Mouse (Mus musculus): ENCODE results near the gene Erbin. TPM values are rescaled to one million over a fixed set of nuclear protein-coding genes. Genes with fewer than 3 reads are reported as not detected.

The Erbin gene
- total RNA-seq, 2 experiments from 2014 or later, result 60.3 to 61.9 TPM

- DNase-seq, result no peak
Measured at GRCm38 (mm10) chr13:103806210-103806851, 114.0 kb downstream of the Erbin start.

DNA sequence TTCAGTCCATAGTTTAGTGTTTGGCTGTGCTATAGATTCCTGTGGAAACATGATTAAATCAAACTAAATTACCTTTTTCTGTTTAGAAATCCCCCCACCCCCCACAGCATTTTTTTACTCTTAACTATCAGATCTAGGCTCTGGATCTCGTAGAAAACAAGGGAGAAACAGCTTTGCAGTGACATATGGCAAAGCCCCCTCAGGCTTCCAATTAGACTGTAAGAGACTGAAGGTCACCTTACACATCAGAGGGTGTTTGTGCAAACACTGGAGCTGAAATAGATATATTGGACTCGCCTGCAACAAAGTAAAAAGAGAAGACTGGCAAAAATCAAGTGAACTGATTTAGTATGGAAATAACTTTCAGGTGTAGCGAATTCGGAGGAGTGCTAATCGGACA, 116.6 kb downstream of the Erbin start:
- DNase-seq, result no peak

GRCm38 (mm10) chr13:103801021-103801420, 119.3 kb downstream of the Erbin start:
- no peak for DNase-seq

DNA sequence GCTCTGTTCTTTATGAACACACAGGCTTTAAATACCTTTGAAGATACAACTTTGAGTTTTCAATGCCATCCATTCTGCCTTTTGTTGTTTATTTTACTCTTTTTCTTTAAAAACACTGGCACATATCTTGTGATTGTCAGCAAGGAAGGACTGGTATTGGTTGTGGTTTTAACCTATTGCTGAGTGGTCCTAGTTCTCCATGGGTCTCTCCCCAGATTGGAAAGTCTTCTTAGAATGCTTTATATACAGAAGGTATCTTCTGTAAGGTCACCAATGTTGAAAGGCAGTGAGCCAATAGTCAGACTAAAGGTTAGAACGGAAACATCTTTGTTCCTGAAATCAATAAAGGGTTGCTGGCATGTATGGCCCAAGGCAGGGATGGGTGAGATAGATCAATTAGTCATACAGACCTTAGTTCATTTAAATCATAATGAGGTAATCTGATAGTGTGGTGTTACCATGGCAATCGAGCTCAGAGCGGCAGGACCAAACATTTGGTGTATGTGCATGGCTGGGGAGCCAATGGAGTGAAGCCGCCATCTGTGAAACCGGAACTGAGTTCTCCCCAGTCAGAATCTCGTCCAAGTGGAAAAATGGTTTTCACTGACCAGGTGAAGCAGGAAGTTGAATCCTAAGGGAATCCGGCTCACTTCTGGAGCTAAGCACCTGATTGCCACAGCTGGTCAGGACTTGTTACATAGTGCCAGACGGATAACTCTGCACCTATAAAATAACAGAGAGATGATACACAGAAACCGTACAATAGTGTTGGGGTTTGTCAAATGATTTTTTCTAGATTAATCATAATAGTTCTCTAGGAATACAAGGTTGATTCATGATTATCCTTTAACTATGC, 125.4 kb downstream of the Erbin start:
- DNase-seq, result no peak

DNA sequence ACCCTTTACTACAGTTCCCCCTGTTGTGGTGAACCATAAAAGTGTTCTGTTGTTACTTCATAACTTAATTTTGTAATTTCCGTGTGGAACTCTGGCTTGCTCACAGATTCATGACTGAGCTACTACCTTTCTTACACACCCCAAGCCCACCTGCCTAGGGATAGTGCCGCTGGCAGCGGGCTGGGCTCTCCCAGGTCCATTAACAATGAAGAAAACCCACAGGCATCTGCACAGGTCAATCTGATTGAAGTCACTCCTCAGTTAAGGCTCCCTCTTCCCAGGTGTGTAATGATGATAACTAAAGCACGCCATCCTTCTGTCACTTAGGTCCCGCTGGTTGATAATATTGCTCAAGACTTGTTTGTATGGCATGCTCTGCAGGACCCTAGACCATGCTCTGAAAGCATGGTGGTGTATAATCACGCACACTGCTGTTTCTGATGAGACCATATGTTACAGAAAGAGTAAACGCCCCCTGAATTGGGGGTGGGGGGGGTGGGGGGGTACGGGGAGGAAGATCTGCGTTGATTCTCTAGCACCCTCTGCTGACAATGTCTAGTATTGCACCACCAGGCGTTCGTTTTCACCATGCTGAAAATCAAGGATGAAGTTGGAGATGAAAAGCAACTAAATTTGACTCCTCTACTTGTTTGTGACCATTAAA, 140.3 kb downstream of the Erbin start:
- peak; percentile 23 for DNase-seq

DNA sequence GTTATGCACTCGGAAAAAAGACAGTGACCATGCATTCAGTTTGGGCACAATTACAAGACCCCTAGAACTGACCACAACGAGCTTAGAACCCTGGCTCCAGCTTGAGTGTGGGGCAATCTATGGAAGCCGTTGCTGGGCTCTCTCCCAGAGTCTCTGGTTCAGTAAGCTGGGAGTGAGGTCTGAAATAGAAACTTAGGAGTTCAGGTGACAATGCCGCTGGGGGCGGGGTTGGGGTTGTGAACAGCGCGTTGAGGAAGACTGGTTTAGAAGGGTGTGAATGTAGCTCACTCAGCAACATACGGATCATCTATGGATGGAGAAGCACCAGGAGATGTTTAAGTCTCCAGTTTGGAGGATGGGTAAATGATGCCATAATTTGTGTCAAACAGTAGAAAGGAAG, 143.2 kb downstream of the Erbin start:
- DNase-seq, result no peak

- DNase-seq, result peak; percentile 96
Measured at GRCm38 (mm10) chr13:103774119-103774757, 146.1 kb downstream of the Erbin start, which contains the start of gene Srek1. Gene Srek1, minus strand, starts transcription at chr13:103774608.

- no peak for DNase-seq
Measured at GRCm38 (mm10) chr13:103773407-103774118, 146.8 kb downstream of the Erbin start.

- no peak for DNase-seq
Measured at GRCm38 (mm10) chr13:103772917-103773316, 147.4 kb downstream of the Erbin start.

DNA sequence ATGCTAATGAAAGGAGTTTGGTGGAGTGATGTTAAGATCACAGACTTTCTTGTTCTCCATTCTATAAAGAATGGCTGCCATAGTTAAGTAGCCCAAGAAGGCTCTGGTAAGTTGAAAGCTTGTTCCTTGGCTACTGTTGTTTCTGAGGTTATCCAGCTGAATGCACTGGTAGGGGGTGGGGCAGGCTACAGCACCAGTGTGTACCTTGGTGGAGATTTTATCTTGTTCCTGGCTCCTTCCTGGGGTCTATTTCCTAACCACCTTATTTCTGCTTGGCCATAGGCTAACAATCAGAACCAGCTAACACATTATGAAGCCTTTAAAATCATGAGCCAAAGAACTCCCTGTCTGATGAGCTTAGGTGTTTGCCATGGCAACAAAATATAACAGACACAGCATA, 149.5 kb downstream of the Erbin start:
- no peak for DNase-seq

Other genes with a start within 250 kb of the Erbin start
- gene Srek1, start 145.9 kb downstream of the Erbin start, total RNA-seq (2021), result 10 to 100 TPM; 25.5 to 43.0 TPM
- 10 to 100 TPM in 1 of 2 experiments, 1 to 10 TPM in 1; 9.5 to 10.7 TPM for gene Nln, start 189.1 kb upstream of the Erbin start, total RNA-seq (2021)
- gene Sgtb, start 189.2 kb upstream of the Erbin start, total RNA-seq (2021), result 1 to 10 TPM; 1.2 to 1.6 TPM